Mouse (Mus musculus): ENCODE measurements around the gene Hist1h1d. TPM values are rescaled to one million over a fixed set of nuclear protein-coding genes. Genes with fewer than 3 reads are reported as not detected.

Gene Hist1h1d
- total and polyA plus RNA-seq, 3 experiments = 0.04 to 0.91 (median 0.86) TPM

- DNase-seq = peak; percentile 94 to 96
- Histone ChIP-seq H3K36me3 (ENCODE audit: control insufficient read depth, insufficient read depth, low read length) (peaks cover 4% of the 10 kb centered on the region; the same call in 1 of the 2 replicates), H3K79me2 (replicated peaks; ENCODE audit: control insufficient read depth, insufficient read depth, low read length) (no peaks in the 10 kb centered on the region), H3K9ac (ENCODE audit: low read depth, low read length) (peak within 1 kb of the TSS; percentile 71), H3K27me3 (ENCODE audit: control insufficient read depth, insufficient read depth, low read length) (no peaks in the 10 kb centered on the region), H3K4me3 (peak within 1 kb of the TSS; percentile 72), H3K4me1 (ENCODE audit: control insufficient read depth, insufficient read depth, low read length) (peaks cover 4% of the 10 kb centered on the region), H3K27ac (peak within 1 kb of the TSS; percentile 24)
- under 1% methylated on average over 43 of the region's 43 CpGs for WGBS
- intact Hi-C loops (cut with DNase I) = loop anchor here (5.0 to 10.0 kb wide), 4 partner anchors 161 to 1867 kb away; partner anchors contain the start of genes Hist1h1b, Hist1h2ag, Hist1h2ai and Hist1h2an
- TF ChIP-seq CTCF (IDR thresholded peaks at IDR 0.05) = no peak
- peak; percentile 100 for TF ChIP-seq POLR2A (IDR thresholded peaks at IDR 0.05; ENCODE audit: insufficient read depth, low read depth, low read length)
- peak; percentile 97 for TF ChIP-seq EP300 (IDR thresholded peaks at IDR 0.05; ENCODE audit: insufficient read depth, low read depth, low read length)
Observed at GRCm38 (mm10) chr13:23581408-23582218, 28.6 kb downstream of the Hist1h1d start, which contains the start of gene Hist1h4d. Hist1h4d (plus strand) TSS chr13:23581598.

- H3K79me2 ChIP-seq (replicated peaks; ENCODE audit: control insufficient read depth, insufficient read depth, low read length) = no peaks in the 10 kb centered on the region
- peaks cover 4% of the 10 kb centered on the region for H3K4me1 ChIP-seq (ENCODE audit: control insufficient read depth, insufficient read depth, low read length)
- DNase-seq = no peak
- 37% methylated on average over 6 of the region's 6 CpGs for WGBS
- peak overlapping the region; percentile 72 for H3K4me3 ChIP-seq
- intact Hi-C loops (cut with DNase I) = loop anchor here (5.0 to 10.0 kb wide), 4 partner anchors 160 to 1868 kb away; partner anchors contain the start of genes Hist1h1b, Hist1h2ag, Hist1h2ai and Hist1h2an
- peaks cover 4% of the 10 kb centered on the region; the same call in 1 of the 2 replicates for H3K36me3 ChIP-seq (ENCODE audit: control insufficient read depth, insufficient read depth, low read length)
- H3K27ac ChIP-seq = peak overlapping the region; percentile 7
- no peak for TF ChIP-seq EP300 (IDR thresholded peaks at IDR 0.05; ENCODE audit: insufficient read depth, low read depth, low read length)
- TF ChIP-seq CTCF (IDR thresholded peaks at IDR 0.05) = no peak
- TF ChIP-seq POLR2A (IDR thresholded peaks at IDR 0.05; ENCODE audit: insufficient read depth, low read depth, low read length) = no peak
- peak overlapping the region; percentile 71; the same call in 1 of the 2 replicates for H3K9ac ChIP-seq (ENCODE audit: low read depth, low read length)
- no peaks in the 10 kb centered on the region for H3K27me3 ChIP-seq (ENCODE audit: control insufficient read depth, insufficient read depth, low read length)
Observed at GRCm38 (mm10) chr13:23582219-23583056, 29.4 kb downstream of the Hist1h1d start.

GRCm38 (mm10) chr13:23583387-23584068, 30.5 kb downstream of the Hist1h1d start:
- DNase-seq = no peak
- peaks cover 4% of the 10 kb centered on the region; the same call in 1 of the 2 replicates for H3K36me3 ChIP-seq (ENCODE audit: control insufficient read depth, insufficient read depth, low read length)
- no peak overlapping the region for H3K9ac ChIP-seq (ENCODE audit: low read depth, low read length)
- intact Hi-C loops (cut with DNase I) = loop anchor here (2.0 to 10.0 kb wide), 6 partner anchors 53 to 1869 kb away; partner anchors contain the start of genes Hist1h1b, Hist1h2ag, Hist1h2ai and Hist1h2an
- no peak overlapping the region; the same call in 1 of the 2 replicates for H3K27ac ChIP-seq
- H3K4me3 ChIP-seq = no peak overlapping the region; the same call in 1 of the 2 replicates
- no peaks in the 10 kb centered on the region for H3K79me2 ChIP-seq (replicated peaks; ENCODE audit: control insufficient read depth, insufficient read depth, low read length)
- H3K4me1 ChIP-seq (ENCODE audit: control insufficient read depth, insufficient read depth, low read length) = peaks cover 4% of the 10 kb centered on the region
- TF ChIP-seq POLR2A (IDR thresholded peaks at IDR 0.05; ENCODE audit: insufficient read depth, low read depth, low read length) (no peak), CTCF (IDR thresholded peaks at IDR 0.05) (no peak), EP300 (IDR thresholded peaks at IDR 0.05; ENCODE audit: insufficient read depth, low read depth, low read length) (no peak)
- no peaks in the 10 kb centered on the region for H3K27me3 ChIP-seq (ENCODE audit: control insufficient read depth, insufficient read depth, low read length)

- intact Hi-C loops (cut with DNase I) = loop anchor here (2.0 to 10.0 kb wide), 6 partner anchors 54 to 1870 kb away; partner anchors contain the start of genes Hist1h1b, Hist1h2ag, Hist1h2ai and Hist1h2an
- Histone ChIP-seq H3K4me3 (peak overlapping the region; percentile 67), H3K9ac (ENCODE audit: low read depth, low read length) (peak overlapping the region; percentile 23), H3K79me2 (replicated peaks; ENCODE audit: control insufficient read depth, insufficient read depth, low read length) (no peaks in the 10 kb centered on the region), H3K36me3 (ENCODE audit: control insufficient read depth, insufficient read depth, low read length) (peaks cover 4% of the 10 kb centered on the region; the same call in 1 of the 2 replicates), H3K4me1 (ENCODE audit: control insufficient read depth, insufficient read depth, low read length) (peaks cover 4% of the 10 kb centered on the region), H3K27ac (peak overlapping the region; percentile 95), H3K27me3 (ENCODE audit: control insufficient read depth, insufficient read depth, low read length) (no peaks in the 10 kb centered on the region)
- no peak for TF ChIP-seq CTCF (IDR thresholded peaks at IDR 0.05)
- TF ChIP-seq EP300 (IDR thresholded peaks at IDR 0.05; ENCODE audit: insufficient read depth, low read depth, low read length) = no peak
- TF ChIP-seq POLR2A (IDR thresholded peaks at IDR 0.05; ENCODE audit: insufficient read depth, low read depth, low read length) = no peak
- DNase-seq = no peak
Observed at GRCm38 (mm10) chr13:23584331-23584730, 31.3 kb downstream of the Hist1h1d start.

- H3K79me2 ChIP-seq (replicated peaks; ENCODE audit: control insufficient read depth, insufficient read depth, low read length) = no peaks in the 10 kb centered on the region
- H3K27me3 ChIP-seq (ENCODE audit: control insufficient read depth, insufficient read depth, low read length) = no peaks in the 10 kb centered on the region
- no peak for TF ChIP-seq EP300 (IDR thresholded peaks at IDR 0.05; ENCODE audit: insufficient read depth, low read depth, low read length)
- peak; percentile 57 for TF ChIP-seq POLR2A (IDR thresholded peaks at IDR 0.05; ENCODE audit: insufficient read depth, low read depth, low read length)
- H3K4me3 ChIP-seq = peak overlapping the region; percentile 67
- peak overlapping the region; percentile 73 for H3K9ac ChIP-seq (ENCODE audit: low read depth, low read length)
- H3K4me1 ChIP-seq (ENCODE audit: control insufficient read depth, insufficient read depth, low read length) = peaks cover 4% of the 10 kb centered on the region
- peaks cover 4% of the 10 kb centered on the region; the same call in 1 of the 2 replicates for H3K36me3 ChIP-seq (ENCODE audit: control insufficient read depth, insufficient read depth, low read length)
- H3K27ac ChIP-seq = peak overlapping the region; percentile 95
- intact Hi-C loops (cut with DNase I) = loop anchor here (2.0 to 10.0 kb wide), 4 partner anchors 54 to 1870 kb away; partner anchors contain the start of genes Hist1h1b, Hist1h2ai, Hist1h2an and Hist1h2bc
- under 1% methylated on average over 21 of the region's 21 CpGs for WGBS
- DNase-seq = peak; percentile 79 to 83
Observed at GRCm38 (mm10) chr13:23585029-23585441, 32.0 kb downstream of the Hist1h1d start.
